Mouse (Mus musculus) ES-Bruce4 (cell line): ENCODE measurements around the gene Sdr9c7.

ENCODE experiments used
- CTCF ChIP-seq: IDR thresholded peaks from one replicate; pipeline ENCODE4 v1.8.1; 2011; ENCODE audit warnings: low read depth, low read length
- POLR2A ChIP-seq: IDR thresholded peaks from one replicate; pipeline ENCODE4 v1.8.1; 2011; ENCODE audit warnings: low read length; ENCODE audit not compliant: insufficient read depth

DNA sequence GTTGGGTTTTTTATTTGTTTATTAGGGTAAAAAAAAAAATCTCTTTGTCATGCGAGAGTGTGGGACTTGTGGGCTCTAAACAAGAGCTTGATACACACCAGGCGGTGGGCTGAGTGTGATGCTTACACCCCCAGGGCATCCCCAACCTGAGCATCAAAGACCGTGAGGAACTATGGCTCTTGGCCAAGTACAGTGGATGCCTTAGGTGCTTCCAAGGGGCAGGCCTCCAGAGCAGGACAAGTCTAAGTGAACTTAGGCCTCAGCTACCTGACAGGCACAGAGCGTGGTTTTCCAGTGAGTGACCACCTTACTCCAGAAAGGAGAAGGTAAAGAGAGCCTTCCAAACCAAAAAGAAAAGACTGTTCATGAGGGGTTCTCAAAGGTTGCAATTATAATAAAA lies 11.3 kb upstream of the Sdr9c7 start:
- TF ChIP-seq CTCF (no peak), POLR2A (no peak)
